Mouse (Mus musculus): ENCODE measurements around the gene Oprl1. TPM values are rescaled to one million over a fixed set of nuclear protein-coding genes. Genes with fewer than 3 reads are reported as not detected.

Gene Oprl1
- polyA plus RNA-seq, 1 experiment = 0.41 TPM

- no peak for DNase-seq (ENCODE audit: low read depth, low spot score)
- 83% methylated on average over 6 of the region's 6 CpGs for WGBS
These were observed 23.7 kb upstream of the Oprl1 start for GRCm38 (mm10) chr2:181691083-181691482.

GRCm38 (mm10) chr2:181691571-181691970 lies 23.2 kb upstream of the Oprl1 start:
- DNase-seq (ENCODE audit: low read depth, low spot score) = no peak
- WGBS = 78% methylated on average over 4 of the region's 4 CpGs

- no peak for DNase-seq (ENCODE audit: low read depth, low spot score)
- 95% methylated on average over 3 of the region's 3 CpGs for WGBS
These were observed 22.5 kb upstream of the Oprl1 start for GRCm38 (mm10) chr2:181692304-181692703.

- WGBS = under 1% methylated on average over 75 of the region's 75 CpGs
- no peak for DNase-seq (ENCODE audit: low read depth, low spot score)
These were observed 21.2 kb upstream of the Oprl1 start, which contains the start of gene Rgs19 for GRCm38 (mm10) chr2:181693339-181694280. TSS of gene Rgs19 (minus strand) at chr2:181693977.

- no peak for DNase-seq (ENCODE audit: low read depth, low spot score)
- 92% methylated on average over 3 of the region's 3 CpGs for WGBS
These were observed 20.2 kb upstream of the Oprl1 start for GRCm38 (mm10) chr2:181694581-181694980.

- no peak for DNase-seq (ENCODE audit: low read depth, low spot score)
- 95% methylated on average over 1 of the region's 1 CpGs for WGBS
These were observed 19.0 kb upstream of the Oprl1 start for GRCm38 (mm10) chr2:181695776-181696175.

- DNase-seq (ENCODE audit: low read depth, low spot score) = no peak
- WGBS = 76% methylated on average over 33 of the region's 33 CpGs
These were observed 17.9 kb upstream of the Oprl1 start for GRCm38 (mm10) chr2:181696801-181697420.

GRCm38 (mm10) chr2:181698241-181698640 lies 16.6 kb upstream of the Oprl1 start, which contains the start of gene Lkaaear1:
TSS of gene Lkaaear1 (minus strand) at chr2:181698442.
- DNase-seq (ENCODE audit: low read depth, low spot score) = no peak
- WGBS = 40% methylated on average over 5 of the region's 5 CpGs

GRCm38 (mm10) chr2:181706668-181707067 lies 8.1 kb upstream of the Oprl1 start:
- no peak for DNase-seq (ENCODE audit: low read depth, low spot score)

GRCm38 (mm10) chr2:181713749-181714148 lies 1.1 kb upstream of the Oprl1 start:
- DNase-seq (ENCODE audit: low read depth, low spot score) = no peak
- WGBS = 80% methylated on average over 1 of the region's 1 CpGs

More at GRCm38 (mm10) chr2:181706668-181707067, 8.1 kb upstream of the Oprl1 start:
- 38% methylated on average over 4 of the region's 4 CpGs for WGBS

- WGBS = 65% methylated on average over 3 of the region's 3 CpGs
These were observed 566 bp downstream of the Oprl1 start for GRCm38 (mm10) chr2:181715382-181715781.

GRCm38 (mm10) chr2:181716991-181717390 lies 2.2 kb downstream of the Oprl1 start:
- 33% methylated on average over 3 of the region's 3 CpGs for WGBS
- DNase-seq (ENCODE audit: low read depth, low spot score) = no peak

More at GRCm38 (mm10) chr2:181715382-181715781, 566 bp downstream of the Oprl1 start:
- DNase-seq (ENCODE audit: low read depth, low spot score) = no peak

GRCm38 (mm10) chr2:181720061-181720460 lies 5.2 kb downstream of the Oprl1 start:
- no peak for DNase-seq (ENCODE audit: low read depth, low spot score)
- 15% methylated on average over 3 of the region's 3 CpGs for WGBS

GRCm38 (mm10) chr2:181721200-181721599 lies 6.4 kb downstream of the Oprl1 start:
- no peak for DNase-seq (ENCODE audit: low read depth, low spot score)

- WGBS = 14% methylated on average over 3 of the region's 3 CpGs
- DNase-seq (ENCODE audit: low read depth, low spot score) = no peak
These were observed 7.4 kb downstream of the Oprl1 start for GRCm38 (mm10) chr2:181722213-181722612.

- WGBS = 35% methylated on average over 9 of the region's 9 CpGs
- DNase-seq (ENCODE audit: low read depth, low spot score) = no peak
These were observed 12.9 kb downstream of the Oprl1 start for GRCm38 (mm10) chr2:181727659-181728262.

GRCm38 (mm10) chr2:181730051-181730450 lies 15.2 kb downstream of the Oprl1 start:
- DNase-seq (ENCODE audit: low read depth, low spot score) = no peak
- 20% methylated on average over 3 of the region's 3 CpGs for WGBS

- DNase-seq (ENCODE audit: low read depth, low spot score) = no peak
- 28% methylated on average over 1 of the region's 1 CpGs for WGBS
These were observed 37.8 kb downstream of the Oprl1 start for GRCm38 (mm10) chr2:181752626-181753025.

- 61% methylated on average over 2 of the region's 2 CpGs for WGBS
- no peak for DNase-seq (ENCODE audit: low read depth, low spot score)
These were observed 43.4 kb downstream of the Oprl1 start for GRCm38 (mm10) chr2:181758147-181758725.

- WGBS = 23% methylated on average over 4 of the region's 4 CpGs
- DNase-seq (ENCODE audit: low read depth, low spot score) = no peak
These were observed 44.2 kb downstream of the Oprl1 start for GRCm38 (mm10) chr2:181759041-181759440.
